Mouse (Mus musculus) MEL (cell line): ENCODE results near the gene Ercc6l. TPM values are rescaled to one million over a fixed set of nuclear protein-coding genes. Genes with fewer than 3 reads are reported as not detected.
A peak's percentile ranks its signal among the peaks of the same experiment; 100 is the strongest.

Source experiments
- DNase-seq: peaks from one replicate; pipeline ENCODE4 v3.0.0; 2011; ENCODE audit warnings: low read depth, low spot score
- H3K27ac ChIP-seq: 2 replicates; pipeline ENCODE4 v1.5.1; 2012; ENCODE audit warnings: low read depth, mild to moderate bottlenecking, control low read depth, low read length, moderate library complexity; ENCODE audit not compliant: control insufficient read depth
- H3K27me3 ChIP-seq, 2 experiments: fragments of 150-350 bp in 1 of 2; sonication (generic) in 1 of 2; 2 replicates each; pipeline ENCODE4 v1.6.1; 2012; ENCODE audit warnings: low read length in 2 of 2, mild to moderate bottlenecking in 2 of 2, improper control_type of control experiment in 1 of 2, moderate library complexity in 1 of 2; ENCODE audit not compliant: insufficient read depth in 2 of 2, control insufficient read depth in 1 of 2
- H3K36me3 ChIP-seq, 2 experiments: 2 replicates each; pipeline ENCODE4 v1.6.1; 2012 to 2014; ENCODE audit warnings: low read length in 2 of 2, improper control_type of control experiment in 1 of 2, inconsistent platforms in 1 of 2, mild to moderate bottlenecking in 1 of 2; ENCODE audit not compliant: insufficient read depth in 2 of 2, control insufficient read depth in 1 of 2
- H3K4me1 ChIP-seq, 2 experiments: fragments of 150-350 bp in 1 of 2; sonication (generic) in 1 of 2; 2 replicates each; pipeline ENCODE4 v1.6.1; 2012; ENCODE audit warnings: low read length in 2 of 2, improper control_type of control experiment in 1 of 2, mild to moderate bottlenecking in 1 of 2; ENCODE audit not compliant: insufficient read depth in 2 of 2, control insufficient read depth in 1 of 2
- H3K4me3 ChIP-seq, 2 experiments: fragments of 150-350 bp in 1 of 2; sonication (generic) in 1 of 2; 2 replicates each; pipeline ENCODE4 v1.5.1; 2012; ENCODE audit warnings: low read depth in 2 of 2, low read length in 2 of 2, mild to moderate bottlenecking in 2 of 2, moderate library complexity in 2 of 2, control low read depth in 1 of 2, improper control_type of control experiment in 1 of 2; ENCODE audit not compliant: control insufficient read depth in 1 of 2, insufficient read depth in 1 of 2
- H3K79me2 ChIP-seq: 2 replicates; pipeline ENCODE4 v1.6.1; 2012; ENCODE audit warnings: mild to moderate bottlenecking, low read length, moderate library complexity; ENCODE audit not compliant: control insufficient read depth, poor library complexity, insufficient read depth
- H3K9ac ChIP-seq: 2 replicates; pipeline ENCODE4 v1.6.1; 2012; ENCODE audit warnings: low read depth, mild to moderate bottlenecking, control low read depth, low read length, moderate library complexity; ENCODE audit not compliant: control insufficient read depth, poor library complexity, severe bottlenecking
- H3K9me3 ChIP-seq: fragments of 150-350 bp; sonication (generic); replicated peaks from 2 replicates; pipeline ENCODE4 v1.6.1; 2012; ENCODE audit warnings: mild to moderate bottlenecking, low read length, improper control_type of control experiment, moderate library complexity; ENCODE audit not compliant: insufficient read depth
- HCFC1 ChIP-seq: IDR thresholded peaks from 2 replicates; pipeline ENCODE4 v1.6.1; 2012; ENCODE audit warnings: low read depth, mild to moderate bottlenecking, inconsistent platforms, low read length, improper control_type of control experiment, moderate library complexity
- JUND ChIP-seq: IDR thresholded peaks from 2 replicates; pipeline ENCODE4 v1.6.1; 2011; ENCODE audit warnings: low read depth, mild to moderate bottlenecking, improper control_type of control experiment, low read length
- MAFK ChIP-seq: IDR thresholded peaks from 2 replicates; pipeline ENCODE4 v1.6.1; 2011; ENCODE audit warnings: low read depth, mild to moderate bottlenecking, low read length, improper control_type of control experiment, borderline replicate concordance
- MEF2A ChIP-seq: IDR thresholded peaks from 2 replicates; pipeline ENCODE4 v1.6.1; 2014; ENCODE audit warnings: low read depth, mild to moderate bottlenecking, inconsistent platforms, low read length, improper control_type of control experiment; ENCODE audit not compliant: poor library complexity, insufficient replicate concordance, severe bottlenecking; ENCODE audit errors: extremely low read depth
- POLR2AphosphoS5 ChIP-seq: IDR thresholded peaks from 2 replicates; pipeline ENCODE4 v1.6.1; 2012; ENCODE audit warnings: low read depth, borderline replicate concordance, mild to moderate bottlenecking, inconsistent platforms, low read length, moderate library complexity, mixed read lengths
- RAD21 ChIP-seq: IDR thresholded peaks from 2 replicates; pipeline ENCODE4 v1.6.1; 2011; ENCODE audit warnings: mild to moderate bottlenecking, low read depth, low read length, improper control_type of control experiment
- TBP ChIP-seq: IDR thresholded peaks from 2 replicates; pipeline ENCODE4 v1.8.0; 2011; ENCODE audit warnings: low read depth, low read length, improper control_type of control experiment
- USF2 ChIP-seq, 2 experiments: IDR thresholded peaks; 2 replicates each; pipeline ENCODE4 v1.6.1; 2011 to 2012; ENCODE audit warnings: improper control_type of control experiment in 2 of 2, low read length in 2 of 2, borderline replicate concordance in 1 of 2, inconsistent platforms in 1 of 2, low read depth in 1 of 2, mild to moderate bottlenecking in 1 of 2; ENCODE audit not compliant: insufficient read depth in 1 of 2
- polyA plus RNA-seq, 2 experiments: library from polyadenylated mRNA; stranded (reverse) in 1 of 2; unstranded in 1 of 2; fragments of >175 nt in 1 of 2; fragments of >200 nt in 1 of 2; gene quantifications; 2 replicates each; pipeline versions ENCODE4 v1.2.1 to v1.2.4; 2012; ENCODE audit warnings: low replicate concordance in 2 of 2, low read depth in 1 of 2; ENCODE audit not compliant: insufficient read length in 2 of 2, insufficient read depth in 1 of 2, missing spikeins in 1 of 2
- total RNA-seq: library from RNA; depleted of rRNA; stranded (reverse); fragments of 300-350 nt; gene quantifications from 2 replicates; pipeline ENCODE4 v1.2.3, GENCODE M21; 2012

Ercc6l gene
- total and polyA plus RNA-seq, 3 experiments, result 12.5 to 27.3 (median 14.1) TPM

DNA sequence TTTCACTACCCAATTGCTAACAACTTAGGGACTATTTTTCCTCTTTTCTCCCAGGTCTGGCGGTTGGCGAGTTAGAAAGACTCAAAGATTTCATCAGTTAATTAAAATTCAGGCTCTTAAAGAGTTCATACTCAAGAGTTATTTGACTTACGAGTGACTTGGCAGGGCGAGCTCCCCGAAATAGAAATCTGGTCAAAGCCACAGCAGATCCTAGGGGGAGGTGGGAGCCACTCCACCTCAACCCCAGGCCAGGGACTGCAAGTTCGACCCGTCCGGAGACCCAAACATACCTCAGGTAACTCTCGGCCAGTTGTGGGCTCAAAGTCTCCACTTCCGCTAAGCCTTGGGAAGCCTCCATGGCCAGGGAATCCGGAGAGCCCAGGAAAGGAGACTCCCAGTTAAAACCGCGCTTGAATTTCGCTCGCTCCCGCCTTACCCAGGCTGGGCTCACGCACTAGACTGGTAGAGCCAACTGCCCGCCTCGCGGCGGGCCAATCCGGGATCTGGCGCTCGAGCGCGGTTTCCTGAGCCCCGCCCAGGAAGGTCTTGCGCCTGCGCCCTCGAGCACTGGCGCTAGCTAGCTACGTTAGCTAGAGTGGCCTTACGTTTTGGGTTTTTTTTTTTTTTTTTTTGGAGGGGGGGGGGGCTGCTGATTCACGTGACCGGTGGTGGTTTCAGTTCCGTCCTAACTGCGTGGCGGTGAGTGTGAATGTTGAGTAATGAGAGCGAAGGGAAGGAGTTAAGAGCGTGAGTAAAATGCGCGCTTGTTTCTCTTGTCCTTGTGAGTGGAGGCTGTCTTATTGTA is at the start of gene Ercc6l (continued):
- TF ChIP-seq MAFK (no peak), TBP (no peak; the same call in 1 of the 2 replicates), USF2 (IDR thresholded peaks at IDR 0.05; ENCODE audit: borderline replicate concordance in 1 of 2, insufficient read depth in 1 of 2, low read depth in 1 of 2, low read length in 2 of 2) (peak in 1 of 2 experiments; percentile 65; a peak in 2 of 4 replicates), POLR2AphosphoS5 (no peak)

DNA sequence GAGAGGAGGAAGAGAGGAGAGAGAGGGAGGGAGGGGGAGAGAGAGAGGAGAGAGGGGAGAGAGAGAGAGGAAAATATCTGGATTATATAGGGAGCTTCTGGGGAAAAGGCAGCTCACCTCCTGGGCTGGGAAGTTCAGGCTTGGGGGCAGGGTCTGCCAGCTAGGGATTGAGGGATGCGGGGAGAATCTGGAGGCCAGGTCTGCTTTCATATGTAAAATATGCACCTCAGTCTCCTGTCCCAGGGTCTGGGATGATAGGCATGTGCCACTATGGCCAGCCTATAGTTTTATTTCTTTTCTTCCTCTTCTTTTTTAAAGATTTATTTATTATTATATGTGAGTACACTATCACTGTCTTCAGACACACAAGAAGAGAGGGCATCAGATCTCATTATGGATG is 33.9 kb upstream of the Ercc6l start:
- Histone ChIP-seq H3K9ac (no peak overlapping the region), H3K79me2 (peaks cover 31% of the 10 kb centered on the region)
- TF ChIP-seq JUND, result no peak
- TF ChIP-seq, all 39 proteins: peak for 0
- H3K4me1 ChIP-seq, result peaks cover 0 to 3% of the 10 kb centered on the region in 2 experiments; a peak in 1 of 4 replicates
- no peak overlapping the region for H3K27ac ChIP-seq
- H3K27me3 ChIP-seq, result no peaks in the 10 kb centered on the region
- H3K9me3 ChIP-seq, result no peaks in the 10 kb centered on the region
- peaks cover 6 to 8% of the 10 kb centered on the region in 2 experiments; a peak in 3 of 4 replicates for H3K36me3 ChIP-seq
- DNase-seq, result no peak
- no peak overlapping the region for H3K4me3 ChIP-seq

DNA sequence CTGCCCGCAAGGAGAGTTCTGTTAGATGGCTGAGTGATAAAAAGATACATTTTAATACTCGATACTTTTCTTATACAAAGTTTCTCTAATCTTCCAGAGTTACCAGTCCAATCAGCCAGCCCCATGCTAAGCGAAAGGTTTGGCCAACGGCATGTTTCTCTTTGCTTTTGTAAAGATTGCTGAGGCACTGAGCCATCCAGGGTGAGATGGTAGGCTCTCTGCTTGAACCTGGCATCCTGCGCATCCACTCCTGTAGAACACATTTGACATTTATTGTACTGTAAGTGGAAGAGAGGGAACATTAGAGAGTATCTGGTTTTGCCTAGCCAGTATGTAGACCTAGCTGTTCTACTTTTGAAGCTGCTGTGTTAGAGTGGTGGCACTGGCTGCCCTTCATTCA is 32.7 kb upstream of the Ercc6l start:
- Histone ChIP-seq H3K9me3 (no peaks in the 10 kb centered on the region), H3K36me3 (peaks cover 10% of the 10 kb centered on the region in 2 experiments; a peak in 3 of 4 replicates), H3K9ac (peak overlapping the region; percentile 58), H3K27ac (peak overlapping the region; percentile 72), H3K4me1 (peaks cover 0 to 6% of the 10 kb centered on the region in 2 experiments; a peak in 1 of 4 replicates), H3K79me2 (peaks cover 34% of the 10 kb centered on the region), H3K4me3 (peak overlapping the region; percentile 70 to 90), H3K27me3 (no peaks in the 10 kb centered on the region)
- DNase-seq, result peak; percentile 64
- TF ChIP-seq RAD21 (no peak), MEF2A (no peak), HCFC1 (no peak)
